Mouse (Mus musculus) adrenal gland, postnatal 10 days (tissue): ENCODE results near the gene Avil. TPM values are rescaled to one million over a fixed set of nuclear protein-coding genes. Genes with fewer than 3 reads are reported as not detected.
"Not testable (repeated sequence)": the region's sequence is repeated elsewhere in the genome, so short reads cannot be mapped to it uniquely, and the experiment has no call there.

Source experiments
- DNase-seq: peaks from one replicate; pipeline ENCODE4 v3.0.0; 2021; ENCODE audit warnings: mixed read lengths
- microRNA-seq: library from miRNA; unstranded; fragments of <30 nt; microRNA quantifications from one replicate; pipeline ENCODE4 v1.2.0, GENCODE M21; 2021
- total RNA-seq, 2 experiments: library from RNA; stranded (reverse); gene quantifications; 2 replicates each; pipeline ENCODE4 v1.2.3; 2021

The Avil gene
- total RNA-seq, 2 experiments from 2014 or later: 0.72 to 2.1 TPM

- peak; percentile 74 for DNase-seq
Observed at GRCm38 (mm10) chr10:127059968-127060916, 59.7 kb downstream of the Avil start, which contains the start of gene March9. Gene March9, minus strand, starts transcription at chr10:127060184.

GRCm38 (mm10) chr10:127061085-127061484, 60.6 kb downstream of the Avil start:
- DNase-seq: no peak

DNA sequence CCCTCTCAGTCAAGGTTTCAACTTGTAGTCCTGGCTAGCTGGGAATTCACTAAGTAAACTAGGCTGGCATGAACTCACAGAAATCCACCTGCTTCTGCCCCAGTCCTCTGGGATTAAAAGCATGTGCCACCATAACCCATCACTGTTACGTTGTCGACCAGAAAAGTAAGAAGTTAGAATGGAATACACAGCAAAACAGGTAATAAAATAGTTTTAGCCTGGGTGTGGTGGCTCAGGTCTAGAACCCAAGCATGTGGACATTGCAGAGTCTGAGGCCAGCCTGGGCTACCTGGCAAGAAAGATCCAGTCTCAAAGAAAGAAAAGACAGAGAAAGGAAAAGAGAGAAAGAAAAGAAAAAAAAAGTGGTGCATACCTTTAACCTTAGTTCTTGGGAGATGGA, 61.0 kb downstream of the Avil start:
- no peak for DNase-seq

DNA sequence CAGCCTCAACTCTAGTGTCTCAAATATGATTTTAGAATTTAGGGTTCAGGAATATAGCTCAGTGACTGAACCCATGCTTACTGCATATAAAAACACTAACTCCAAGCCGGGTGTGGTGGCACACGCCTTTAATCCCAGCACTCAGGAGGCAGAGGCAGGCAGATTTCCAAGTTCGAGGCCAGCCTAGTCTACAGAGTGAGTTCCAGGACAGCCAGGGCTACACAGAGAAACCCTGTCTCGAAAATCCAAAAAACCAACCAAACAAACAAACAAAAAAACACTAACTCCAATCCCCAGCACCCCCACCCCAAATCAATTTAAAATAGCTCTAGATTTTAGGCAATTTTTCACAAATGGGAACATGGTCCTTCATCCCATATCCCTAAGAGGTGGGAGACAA, 61.6 kb downstream of the Avil start:
- not testable (repeated sequence) for DNase-seq

DNA sequence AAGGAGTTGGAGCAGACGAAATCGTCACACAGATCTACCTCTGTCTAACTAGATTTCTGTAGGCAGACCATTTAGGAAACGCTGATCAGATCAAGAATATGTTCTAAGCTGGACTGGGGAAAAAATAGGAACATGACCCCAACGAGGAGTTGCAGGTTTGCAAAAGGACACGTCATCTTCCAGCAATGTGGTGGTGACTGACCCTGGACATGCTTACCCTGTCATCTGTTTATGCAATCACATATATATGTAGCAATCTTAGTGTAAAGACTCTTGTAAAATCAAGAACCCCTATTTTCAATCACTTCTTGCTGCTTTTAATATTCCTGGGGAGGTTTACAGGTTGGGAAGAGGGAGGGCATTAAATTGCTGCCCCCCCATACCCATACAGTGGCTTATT, 62.0 kb downstream of the Avil start:
- no peak for DNase-seq

DNA sequence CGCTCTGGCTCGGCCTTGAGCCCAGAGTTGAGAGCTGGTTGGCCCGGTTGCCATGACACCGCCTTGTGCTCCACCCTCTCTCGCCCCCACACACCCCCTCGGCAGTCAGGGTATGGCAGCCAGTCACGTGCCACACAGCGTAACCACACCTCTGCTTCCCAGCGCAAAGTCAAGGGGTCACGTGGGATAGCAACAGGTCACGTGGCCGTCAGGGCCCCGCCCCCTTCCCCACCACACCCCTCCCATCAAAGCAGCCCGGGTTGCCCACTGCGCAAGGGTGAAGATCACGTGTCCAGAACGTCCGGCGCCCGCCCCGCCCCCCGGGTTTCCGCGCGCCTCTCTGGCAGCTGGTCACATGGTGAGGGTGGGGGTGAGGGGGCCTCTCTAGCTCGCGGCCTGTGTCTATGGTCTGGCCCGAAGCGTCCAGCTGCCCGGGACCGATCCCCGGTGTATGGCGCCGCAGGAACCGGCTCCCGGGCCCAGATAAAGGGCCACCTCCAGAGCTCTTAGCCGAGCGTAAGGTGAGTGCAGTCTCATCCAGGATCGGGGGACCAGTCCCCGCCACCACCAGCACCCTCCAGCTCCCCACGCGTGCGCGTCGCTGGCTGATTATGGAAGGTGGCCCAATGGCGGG, 62.8 kb downstream of the Avil start, which contains the start of gene Cdk4:
Gene Cdk4, plus strand, starts transcription at position 296 of the 634 bp plus-strand sequence.
- DNase-seq: peak; percentile 100

- DNase-seq: no peak
Observed at GRCm38 (mm10) chr10:127063913-127064870, 63.7 kb downstream of the Avil start.

DNA sequence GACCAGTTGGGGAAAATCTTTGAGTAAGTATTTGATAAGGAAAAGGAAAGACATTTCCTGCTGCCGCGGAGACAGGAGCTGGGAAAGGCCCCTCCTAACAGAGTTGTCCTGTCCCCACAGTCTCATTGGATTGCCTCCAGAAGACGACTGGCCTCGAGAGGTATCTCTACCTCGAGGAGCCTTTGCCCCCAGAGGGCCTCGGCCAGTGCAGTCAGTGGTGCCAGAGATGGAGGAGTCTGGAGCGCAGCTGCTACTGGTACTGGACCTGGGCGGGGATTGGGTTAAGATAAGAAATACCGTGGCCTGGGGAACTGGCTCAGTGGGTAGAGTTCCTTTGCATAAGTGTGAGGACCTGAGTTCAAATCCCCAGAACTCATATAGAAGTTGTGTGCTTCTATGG, 65.5 kb downstream of the Avil start:
- no peak for DNase-seq

DNA sequence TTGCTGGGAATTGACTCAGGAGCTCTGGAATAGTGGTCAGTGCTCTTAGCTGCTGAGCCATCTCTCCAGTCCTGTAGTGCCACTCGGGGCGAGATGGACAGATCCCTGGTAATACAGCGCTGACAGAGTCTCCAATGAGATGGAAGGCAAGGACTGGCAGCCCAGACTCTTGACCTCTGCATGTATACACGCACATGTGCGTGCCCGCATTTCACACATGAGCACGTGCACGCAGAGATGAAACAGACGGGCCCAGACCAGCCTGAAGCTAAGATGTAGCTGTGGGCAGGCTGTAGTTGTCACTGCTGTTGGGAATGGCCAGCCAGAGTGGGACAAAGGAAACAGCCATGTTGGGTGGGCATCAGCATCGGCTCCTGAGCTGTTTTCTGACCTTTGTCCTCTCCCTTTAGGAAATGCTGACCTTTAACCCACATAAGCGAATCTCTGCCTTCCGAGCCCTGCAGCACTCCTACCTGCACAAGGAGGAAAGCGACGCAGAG, 66.1 kb downstream of the Avil start:
- DNase-seq: no peak

DNA sequence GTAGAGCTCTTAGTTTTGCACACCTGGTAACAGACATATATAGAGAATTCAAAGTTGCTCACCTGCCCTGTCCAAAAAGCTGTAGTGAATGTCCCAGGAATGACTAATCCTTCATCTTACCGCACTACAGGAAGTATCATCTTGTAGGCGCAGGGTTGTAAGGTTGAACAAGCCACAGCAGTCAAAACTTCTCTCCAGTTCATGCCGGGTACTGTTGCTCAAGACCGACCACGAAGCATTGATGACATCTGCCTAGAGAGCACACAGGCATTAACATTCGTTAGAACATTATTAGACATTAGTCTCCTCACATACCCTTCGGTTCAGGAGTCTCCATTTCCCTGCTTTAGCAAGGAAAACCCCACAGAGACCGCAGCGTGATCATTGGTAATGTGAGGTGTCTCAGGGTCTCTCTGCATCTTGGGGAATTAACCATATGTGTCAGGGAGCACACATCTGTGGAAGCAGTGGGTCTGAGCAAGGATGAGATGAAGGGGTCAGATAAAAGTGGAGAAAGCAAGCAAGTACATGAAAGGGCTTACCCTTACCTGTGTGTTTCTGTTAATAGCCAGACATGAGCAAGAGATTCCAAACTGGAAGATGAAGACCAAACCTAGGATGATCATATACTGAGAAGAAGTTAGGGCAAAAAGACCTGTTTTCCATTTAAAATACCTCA, 68.0 kb downstream of the Avil start:
- DNase-seq: no peak

GRCm38 (mm10) chr10:127069281-127070189, 69.0 kb downstream of the Avil start:
- DNase-seq: no peak

Small RNAs within 50 kb of the gene (microRNA-seq; reads per million reads assigned to microRNA genes)
- gene Mir26a-2 (356 reads per million, percentile 61 among the genes with 10 or more reads in this experiment), gene Mir546 (3.2 reads per million)

Other genes starting within 250 kb of the Avil start
- 10 to 100 TPM in 1 of 2 experiments, 1 to 10 TPM in 1; 7.4 to 11.3 TPM for gene Atp23, start 99.4 kb upstream of the Avil start, total RNA-seq
- gene Ctdsp2, start 22.0 kb upstream of the Avil start, total RNA-seq: 100 to 1,000 TPM; 137 to 168 TPM
- gene Tsfm, start 30.1 kb downstream of the Avil start, total RNA-seq: 10 to 100 TPM; 74.9 to 76.1 TPM
- gene Mettl1, start 40.7 kb downstream of the Avil start, total RNA-seq: 10 to 100 TPM; 14.9 to 17.6 TPM
- gene Eef1akmt3, start 40.8 kb downstream of the Avil start, total RNA-seq: under 1 TPM; 0.24 to 0.42 TPM
- under 1 TPM; 0.27 to 0.30 TPM for gene Cyp27b1, start 47.5 kb downstream of the Avil start, total RNA-seq
- gene March9, start 59.5 kb downstream of the Avil start, total RNA-seq: 1 to 10 TPM; 6.5 to 6.9 TPM
- 100 to 1,000 TPM; 267 to 302 TPM for gene Cdk4, start 62.8 kb downstream of the Avil start, total RNA-seq
- 10 to 100 TPM; 81.7 to 94.3 TPM for gene Tspan31, start 69.6 kb downstream of the Avil start, total RNA-seq
- 1 to 10 TPM; 5.7 to 6.2 TPM for gene Agap2, start 74.6 kb downstream of the Avil start, total RNA-seq
- 10 to 100 TPM; 82.0 to 88.6 TPM for gene Os9, start 120.4 kb downstream of the Avil start, total RNA-seq
- 10 to 100 TPM; 12.7 to 16.3 TPM for gene B4galnt1, start 164.5 kb downstream of the Avil start, total RNA-seq
- 10 to 100 TPM in 1 of 2 experiments, 1 to 10 TPM in 1; 7.4 to 13.7 TPM for gene Slc26a10, start 179.9 kb downstream of the Avil start, total RNA-seq
- 10 to 100 TPM; 18.1 to 26.5 TPM for gene Arhgef25, start 189.4 kb downstream of the Avil start, total RNA-seq
- 10 to 100 TPM; 48.3 to 69.4 TPM for gene Dtx3, start 195.0 kb downstream of the Avil start, total RNA-seq
- 10 to 100 TPM; 27.7 to 30.9 TPM for gene Pip4k2c, start 210.9 kb downstream of the Avil start, total RNA-seq